Mouse (Mus musculus) heart, postnatal 4 days (tissue): ENCODE results near the gene 1700013G24Rik. TPM values are rescaled to one million over a fixed set of nuclear protein-coding genes. Genes with fewer than 3 reads are reported as not detected.

ENCODE experiments used
- DNase-seq: peaks from one replicate; pipeline ENCODE4 v3.0.0; 2021
- total RNA-seq, 2 experiments: library from RNA; stranded (reverse); gene quantifications; 2 replicates each; pipeline ENCODE4 v1.2.3; 2021

Gene 1700013G24Rik
- total RNA-seq, 2 experiments from 2014 or later: not detected

DNA sequence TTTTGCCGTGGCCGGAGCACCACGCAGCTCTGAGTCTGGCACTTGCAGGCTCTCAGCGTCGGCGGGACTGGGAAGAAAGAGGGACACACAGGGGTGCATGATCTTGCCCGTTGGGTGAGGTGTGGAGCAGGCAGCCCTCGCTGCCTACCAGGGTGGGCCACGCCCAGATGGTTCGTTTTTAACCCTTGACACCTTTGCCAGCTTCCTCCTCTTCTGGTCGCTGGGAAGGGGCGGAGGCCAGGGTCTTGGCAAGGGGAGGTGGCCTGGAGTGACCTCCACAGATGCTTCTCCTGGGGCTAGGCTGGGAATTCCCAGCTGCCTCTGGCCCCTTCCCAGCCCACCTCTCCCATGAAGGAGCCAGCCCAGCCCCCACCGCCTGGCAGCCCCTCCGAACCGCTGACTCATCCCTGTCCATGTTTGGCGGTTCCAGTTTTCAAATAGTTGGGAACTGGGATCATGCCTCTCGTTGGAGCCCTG is 23.7 kb downstream of the 1700013G24Rik start:
- DNase-seq: peak; percentile 88

DNA sequence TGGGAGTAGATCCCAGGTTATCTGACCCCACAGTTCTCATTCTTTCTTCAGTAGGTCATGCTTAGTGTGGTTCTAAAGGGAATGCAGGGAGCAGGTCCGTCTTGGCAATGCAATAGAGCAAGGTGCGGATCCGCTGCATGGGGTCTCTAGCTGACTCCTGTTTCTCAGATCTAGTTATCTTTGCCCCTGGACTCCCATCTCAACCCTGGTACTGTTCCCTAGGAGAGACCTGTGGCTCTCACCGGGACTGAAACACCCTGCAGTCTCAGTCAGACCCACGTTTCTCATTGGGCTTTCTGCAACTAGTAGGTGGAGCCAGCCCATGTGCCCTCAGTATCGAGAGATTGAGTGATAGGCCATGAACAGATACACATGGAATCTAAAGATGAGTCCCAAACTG is 24.5 kb downstream of the 1700013G24Rik start:
- no peak for DNase-seq

- no peak for DNase-seq
These were observed 25.2 kb downstream of the 1700013G24Rik start for GRCm38 (mm10) chr4:137478306-137478705.

DNA sequence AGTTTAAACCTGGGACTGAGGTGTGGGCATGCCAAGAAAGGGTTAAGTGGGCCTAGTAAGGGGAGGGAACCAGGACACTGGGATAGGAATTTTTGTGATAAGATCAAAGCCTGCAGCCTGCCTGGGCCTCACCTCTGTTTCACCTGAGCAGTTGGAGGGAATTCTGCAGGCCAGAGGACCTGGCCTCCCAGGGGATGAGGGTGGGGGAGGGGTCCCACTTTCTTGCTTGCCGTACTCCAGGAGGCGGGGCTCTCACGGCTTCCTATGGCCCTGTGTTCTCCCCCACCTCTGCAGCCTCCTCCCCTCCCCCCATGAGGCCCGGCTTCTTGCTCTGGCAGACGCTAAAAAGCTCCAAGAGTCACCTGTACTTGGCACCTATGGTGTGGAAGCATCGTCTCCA is 26.7 kb downstream of the 1700013G24Rik start:
- DNase-seq: no peak

- DNase-seq: no peak
These were observed 27.3 kb downstream of the 1700013G24Rik start for GRCm38 (mm10) chr4:137480191-137480992.

- no peak for DNase-seq
These were observed 27.9 kb downstream of the 1700013G24Rik start for GRCm38 (mm10) chr4:137480993-137481340.

GRCm38 (mm10) chr4:137481381-137482030 is 28.4 kb downstream of the 1700013G24Rik start:
- no peak for DNase-seq

GRCm38 (mm10) chr4:137483871-137484270 is 30.8 kb downstream of the 1700013G24Rik start:
- DNase-seq: no peak

DNA sequence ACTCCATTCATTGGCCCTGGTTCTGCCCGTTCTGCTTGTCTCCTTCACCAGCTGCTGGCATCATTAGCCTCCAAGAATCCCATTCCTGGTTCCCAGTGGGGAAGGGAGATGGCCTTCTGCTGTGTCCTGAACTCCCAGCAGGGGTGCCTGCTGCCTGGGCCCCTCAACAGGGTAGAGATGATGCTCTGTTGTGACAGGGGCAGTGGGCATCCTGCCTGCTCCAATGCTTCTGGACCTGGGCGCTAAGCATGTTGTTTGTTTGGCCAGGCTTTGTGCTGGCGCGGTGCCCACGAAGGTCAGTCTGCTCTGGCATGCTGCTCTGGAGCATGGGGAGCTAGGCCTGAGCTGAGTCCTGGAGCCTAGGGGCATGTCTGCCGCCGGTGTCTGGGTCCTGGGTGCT is 31.5 kb downstream of the 1700013G24Rik start:
- peak; percentile 86 for DNase-seq

DNA sequence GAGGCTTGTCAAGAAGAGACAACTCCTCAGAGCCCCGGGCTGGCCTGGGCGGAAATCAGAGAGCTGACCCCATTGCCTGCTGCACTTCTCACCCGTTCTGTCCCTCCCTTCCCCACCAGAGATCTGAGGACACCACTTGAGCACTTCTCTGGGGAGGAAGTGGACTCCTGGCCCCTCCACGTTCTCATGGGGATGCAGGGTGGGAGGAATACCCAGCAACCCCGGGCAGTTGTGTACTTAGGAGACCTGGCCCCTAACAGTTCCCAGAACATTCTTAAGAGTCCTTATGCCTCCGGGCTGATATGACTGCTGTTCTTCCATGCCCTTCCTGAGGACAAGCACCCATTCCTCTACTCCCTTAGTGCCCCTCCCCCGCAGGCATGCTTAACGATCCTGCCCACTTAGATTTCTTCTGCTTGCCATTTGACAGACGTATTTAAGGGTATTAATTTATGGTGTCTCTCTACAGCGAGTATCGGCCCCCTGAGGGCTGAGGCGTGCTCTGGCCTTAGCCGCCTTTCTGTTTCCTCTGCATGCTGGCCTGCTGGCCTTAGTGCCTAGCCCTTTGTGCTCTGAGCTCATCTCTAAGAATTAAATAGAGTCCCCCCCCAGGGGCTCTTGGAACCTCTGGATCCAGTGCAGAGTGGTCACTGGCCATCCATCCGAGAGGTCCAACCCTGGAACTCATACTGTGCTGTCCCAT is 32.3 kb downstream of the 1700013G24Rik start:
- peak; percentile 45 for DNase-seq

DNA sequence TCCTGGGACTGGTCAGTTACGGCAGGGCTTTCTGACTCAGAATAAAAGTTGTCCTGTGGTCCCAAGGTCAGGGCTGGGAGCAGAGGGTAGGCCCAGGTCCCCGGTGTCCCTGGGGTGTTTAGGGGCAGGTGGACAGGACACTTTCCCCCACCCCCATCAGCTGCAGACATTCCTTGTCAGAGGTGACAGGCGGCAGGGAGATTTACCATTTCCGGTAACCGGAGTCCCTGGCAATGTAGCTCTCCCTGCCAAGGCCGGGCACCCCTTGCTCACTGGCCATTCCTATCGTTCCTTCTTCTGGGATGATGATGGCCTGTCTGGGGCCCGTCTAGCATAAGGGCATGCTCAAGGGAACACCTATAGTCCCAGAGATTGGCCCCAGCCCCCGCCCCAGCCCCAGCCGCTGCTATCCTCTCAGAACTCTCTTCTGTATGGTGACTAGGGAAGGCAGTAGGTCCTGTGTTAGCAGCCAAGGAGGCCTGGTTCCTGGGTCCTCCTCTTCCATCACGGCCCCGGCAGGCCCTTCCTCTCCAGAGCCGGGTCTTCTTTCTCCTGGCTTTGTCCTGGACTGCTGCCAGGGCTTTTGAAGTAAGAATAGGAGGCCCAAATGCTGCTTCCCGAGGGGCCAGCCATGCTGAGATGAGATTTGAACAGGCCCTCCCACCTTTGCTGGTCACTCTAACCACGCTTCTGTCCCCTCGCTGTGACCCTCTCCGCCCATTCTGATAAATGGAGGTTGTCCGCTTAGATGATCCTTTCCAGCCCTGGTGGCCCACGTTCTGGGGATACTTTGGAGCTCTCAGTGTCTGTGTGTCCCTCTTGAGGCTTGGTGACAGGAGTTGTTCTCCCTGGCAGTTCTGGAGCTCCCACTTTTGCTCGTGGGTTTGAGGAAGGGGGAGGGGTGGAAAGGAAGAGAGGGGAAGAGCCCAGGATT is 33.3 kb downstream of the 1700013G24Rik start:
- DNase-seq: peak; percentile 69

DNA sequence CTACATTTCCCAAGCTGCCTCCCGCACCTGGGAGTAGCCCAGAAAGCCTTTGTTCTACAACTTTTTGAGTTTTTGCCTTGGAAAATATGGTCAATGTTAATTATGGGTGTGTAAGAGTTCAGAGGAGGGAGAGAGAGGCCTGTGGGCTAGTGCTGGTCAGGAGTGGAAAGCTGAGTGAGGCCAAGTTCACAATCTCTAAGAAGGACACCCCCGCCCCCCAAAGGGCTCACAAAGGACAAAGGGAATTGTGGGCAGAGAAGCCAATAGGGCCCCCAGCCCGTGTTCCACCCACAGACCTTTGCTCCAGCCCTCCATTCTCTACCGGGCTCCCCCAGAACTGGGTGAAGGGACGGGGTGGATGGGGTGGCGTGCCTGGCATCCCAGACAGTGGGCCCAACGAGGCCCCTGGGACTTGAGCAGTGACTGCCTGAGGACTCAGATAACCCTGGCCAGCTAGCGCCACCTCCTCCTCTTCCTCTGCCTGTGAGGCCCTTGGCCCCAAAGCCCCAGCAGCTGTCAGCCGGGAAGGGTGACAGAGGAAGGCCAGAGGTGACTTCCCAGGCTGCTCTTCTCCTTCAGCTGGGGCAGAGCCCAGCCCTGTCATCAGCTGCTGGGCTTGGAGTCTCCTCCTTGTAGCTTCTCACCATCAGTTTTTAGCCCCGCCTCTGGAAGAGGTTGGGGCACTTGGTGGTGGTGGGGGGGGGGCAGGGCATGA is 34.4 kb downstream of the 1700013G24Rik start:
- peak; percentile 87 for DNase-seq

- no peak for DNase-seq
These were observed 35.0 kb downstream of the 1700013G24Rik start for GRCm38 (mm10) chr4:137488038-137488437.

GRCm38 (mm10) chr4:137488571-137489303 is 35.7 kb downstream of the 1700013G24Rik start:
- DNase-seq: peak; percentile 92

DNA sequence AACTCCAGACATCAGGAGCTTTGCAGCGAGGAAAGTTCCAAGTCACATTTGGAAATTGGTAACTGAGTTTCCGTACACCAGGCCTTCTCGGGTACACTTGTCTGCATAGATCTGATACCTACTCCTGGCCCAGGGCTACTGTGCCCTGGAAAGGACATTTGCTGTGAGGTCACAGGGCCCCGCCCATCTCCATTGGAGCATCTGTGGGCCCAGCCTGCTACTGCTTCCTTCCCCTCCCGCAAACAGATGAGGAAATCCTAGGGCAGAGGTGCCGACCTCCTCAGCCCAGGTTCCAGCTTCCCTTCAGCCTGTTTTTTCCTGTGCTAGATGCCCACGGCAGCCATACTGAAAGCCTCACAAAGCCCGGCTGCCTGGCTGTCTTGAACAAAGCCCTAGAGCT is 36.9 kb downstream of the 1700013G24Rik start:
- peak; percentile 70 for DNase-seq

- DNase-seq: peak; percentile 54
These were observed 39.5 kb downstream of the 1700013G24Rik start for GRCm38 (mm10) chr4:137492563-137492962.

GRCm38 (mm10) chr4:137493187-137493586 is 40.1 kb downstream of the 1700013G24Rik start:
- DNase-seq: no peak

DNA sequence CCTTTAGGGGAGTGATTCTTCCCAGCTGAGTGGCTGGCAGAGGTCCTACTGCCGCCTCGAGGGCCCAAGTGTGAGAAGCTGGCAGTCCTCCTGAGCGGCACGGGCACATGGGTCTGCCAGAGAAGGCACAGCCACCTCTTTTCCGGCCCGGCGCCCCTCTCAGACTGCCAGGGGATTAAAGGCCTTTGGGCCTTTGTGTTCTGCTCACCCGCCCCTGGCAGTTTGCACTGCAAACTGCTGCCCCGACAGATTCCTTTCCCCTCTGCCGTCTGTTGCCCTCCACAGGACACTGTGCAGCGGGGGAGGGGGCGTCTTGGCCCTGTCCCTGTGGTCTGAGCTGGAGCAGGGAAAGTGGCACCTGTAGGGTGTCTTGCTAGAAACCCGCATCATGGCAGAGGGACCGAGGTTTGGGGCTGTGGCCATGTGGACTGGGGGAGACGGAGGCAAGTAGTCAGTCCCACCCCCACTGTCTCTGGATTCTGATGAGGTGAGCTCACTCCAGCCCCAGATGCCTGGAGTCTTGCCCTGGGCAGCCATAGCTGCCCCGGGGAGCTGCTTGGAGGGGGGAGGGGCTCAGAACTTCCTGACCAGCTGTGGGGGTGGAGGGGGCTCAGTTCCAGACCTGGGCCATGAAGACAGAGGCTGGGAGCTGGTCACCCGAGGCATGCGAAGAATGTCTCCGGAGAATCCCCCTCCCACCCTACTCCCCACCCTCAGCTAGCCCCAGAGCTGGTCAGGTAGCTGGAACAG is 41.8 kb downstream of the 1700013G24Rik start:
- peak; percentile 81 for DNase-seq

DNA sequence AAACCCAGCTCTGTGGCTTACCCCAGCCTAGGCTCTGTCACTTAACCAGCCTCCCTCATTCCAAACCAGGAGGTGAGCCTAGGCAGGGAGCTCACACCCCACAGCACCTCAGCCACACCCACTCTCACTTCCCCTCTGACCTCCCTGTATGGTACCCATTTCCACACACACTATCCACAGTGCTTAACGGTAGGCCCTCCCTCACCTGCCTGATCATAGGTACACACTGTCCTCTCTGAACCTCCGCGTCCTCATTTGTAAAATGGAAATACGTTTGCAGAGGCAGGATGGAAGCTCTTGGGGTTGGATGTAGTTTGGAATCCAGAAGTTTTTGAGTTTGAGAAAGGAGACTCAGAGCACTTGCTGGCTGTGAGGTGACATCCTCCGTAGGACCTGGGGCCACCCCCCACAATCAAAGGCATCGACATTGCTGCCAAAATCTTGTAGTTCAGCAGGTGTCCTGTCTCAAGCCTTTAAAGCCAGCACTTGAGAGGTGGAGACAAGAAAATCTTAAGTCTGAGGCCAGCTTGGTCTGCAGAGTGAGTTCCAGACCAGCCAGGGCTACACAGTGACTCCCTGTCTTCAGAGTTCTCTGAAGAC is 42.5 kb downstream of the 1700013G24Rik start:
- no peak for DNase-seq
